ENCODE assay signal across 9 mouse cellular contexts in the genomic region with DNA sequence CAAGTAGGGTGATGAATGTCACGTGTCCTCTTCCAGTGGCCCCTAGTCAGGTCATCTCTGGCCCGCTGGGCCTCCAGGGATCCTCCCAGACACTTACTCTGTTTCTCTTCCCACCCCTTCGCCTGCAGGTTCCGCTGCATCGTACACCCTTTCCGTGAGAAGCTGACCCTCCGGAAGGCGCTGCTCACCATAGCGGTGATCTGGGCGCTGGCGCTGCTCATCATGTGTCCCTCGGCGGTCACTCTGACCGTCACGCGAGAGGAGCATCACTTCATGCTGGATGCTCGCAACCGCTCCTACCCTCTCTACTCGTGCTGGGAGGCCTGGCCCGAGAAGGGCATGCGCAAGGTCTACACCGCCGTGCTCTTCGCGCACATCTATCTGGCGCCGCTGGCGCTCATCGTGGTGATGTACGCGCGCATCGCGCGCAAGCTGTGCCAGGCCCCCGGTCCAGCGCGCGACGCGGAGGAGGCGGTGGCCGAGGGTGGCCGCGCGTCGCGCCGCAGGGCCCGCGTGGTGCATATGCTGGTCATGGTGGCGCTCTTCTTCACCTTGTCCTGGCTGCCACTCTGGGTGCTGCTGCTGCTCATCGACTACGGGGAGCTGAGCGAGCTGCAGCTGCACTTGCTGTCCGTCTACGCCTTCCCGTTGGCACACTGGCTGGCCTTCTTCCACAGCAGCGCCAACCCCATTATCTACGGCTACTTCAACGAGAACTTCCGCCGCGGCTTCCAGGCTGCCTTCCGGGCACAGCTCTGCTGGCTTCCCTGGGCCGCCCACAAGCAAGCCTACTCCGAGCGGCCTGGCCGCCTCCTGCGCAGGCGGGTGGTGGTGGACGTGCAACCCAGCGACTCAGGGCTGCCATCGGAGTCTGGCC. TPM values are rescaled to one million over a fixed set of nuclear protein-coding genes. Genes with fewer than 3 reads are reported as not detected.
DNase-seq lines count a peak whose midpoint lies in the region; ATAC-seq and TF ChIP-seq lines count a peak whose summit lies in the region.
"Had no signal": no experiment of that assay in that cellular context is flagged by ENCODE, and none has a peak within 500 bp of the region (broad histone marks: within the 10 kb centered on the region; RNA-seq: fewer than 3 reads in every experiment).

No protein-coding gene starts in this region.

- H3K4me2 ChIP-seq in embryonic facial prominence, embryonic 13.5 days, result peak overlapping the region; percentile 90
- H3K4me2 ChIP-seq in limb, embryonic 13.5 days (replicated peaks), result peak overlapping the region; percentile 95
- peak overlapping the region; percentile 80 for H3K4me2 ChIP-seq in midbrain, embryonic 12.5 days (replicated peaks)

- H3K4me1 ChIP-seq in embryonic facial prominence, embryonic 13.5 days, result peaks cover 14% of the 10 kb centered on the region
- H3K4me1 ChIP-seq in limb, embryonic 13.5 days, result peaks cover 15% of the 10 kb centered on the region
- peaks cover 12% of the 10 kb centered on the region for H3K4me1 ChIP-seq in midbrain, embryonic 12.5 days

- H3K9ac ChIP-seq in embryonic facial prominence, embryonic 13.5 days, result peak overlapping the region; percentile 65
- H3K9ac ChIP-seq in limb, embryonic 13.5 days, result peak overlapping the region; percentile 61
- peak overlapping the region; percentile 39 for H3K9ac ChIP-seq in midbrain, embryonic 12.5 days (replicated peaks)

- 0 out of 2 replicates have a peak, but pooled peaks have one; percentile 40 for ATAC-seq in embryonic facial prominence, embryonic 13.5 days (ENCODE audit: insufficient number of reproducible peaks, insufficient read depth, low FRiP score, low TSS enrichment, low read depth)
- no peak for ATAC-seq in limb, embryonic 13.5 days (ENCODE audit: low FRiP score, low read depth)
- peak; percentile 47; the same call in 1 of the 2 replicates for ATAC-seq in midbrain, embryonic 12.5 days (ENCODE audit: low FRiP score, low read depth)

- H3K27ac ChIP-seq in gastrocnemius, adult 2 months, result no peak overlapping the region
- no peak overlapping the region for H3K27ac ChIP-seq in embryonic facial prominence, embryonic 13.5 days
- no peak overlapping the region for H3K27ac ChIP-seq in limb, embryonic 13.5 days
- H3K27ac ChIP-seq in midbrain, embryonic 12.5 days (replicated peaks), result no peak overlapping the region

- TF ChIP-seq CTCF in gastrocnemius, adult 2 months (IDR thresholded peaks at IDR 0.05), result no peak

- peak; percentile 47 for DNase-seq in gastrocnemius, adult 2 months
- DNase-seq in gastrocnemius, postnatal 4 days (ENCODE audit: low spot score in 2 of 2), result no peak
- peak; percentile 38 for DNase-seq in ES-CJ7 (ENCODE audit: low read depth, low spot score)
- peak; percentile 16 for DNase-seq in heart, postnatal 4 days
- DNase-seq in T-cell, adult 2 months (ENCODE audit: low spot score), result no peak

- H3K9me3 ChIP-seq in embryonic facial prominence, embryonic 13.5 days, result no peaks in the 10 kb centered on the region
- no peaks in the 10 kb centered on the region for H3K9me3 ChIP-seq in limb, embryonic 13.5 days
- no peaks in the 10 kb centered on the region for H3K9me3 ChIP-seq in midbrain, embryonic 12.5 days

- H3K27me3 ChIP-seq in embryonic facial prominence, embryonic 13.5 days, result peaks cover 52% of the 10 kb centered on the region
- H3K27me3 ChIP-seq in limb, embryonic 13.5 days, result peaks cover 43% of the 10 kb centered on the region
- H3K27me3 ChIP-seq in midbrain, embryonic 12.5 days, result peaks cover 42% of the 10 kb centered on the region
- H3K27me3 ChIP-seq: CH12.LX had no signal

- peak overlapping the region; percentile 70 for H3K4me3 ChIP-seq in gastrocnemius, adult 2 months
- peak overlapping the region; percentile 47 for H3K4me3 ChIP-seq in embryonic facial prominence, embryonic 13.5 days
- peak overlapping the region; percentile 51 for H3K4me3 ChIP-seq in limb, embryonic 13.5 days
- H3K4me3 ChIP-seq in midbrain, embryonic 12.5 days, result peak overlapping the region; percentile 41

- H3K36me3 ChIP-seq in embryonic facial prominence, embryonic 13.5 days, result no peaks in the 10 kb centered on the region
- H3K36me3 ChIP-seq in limb, embryonic 13.5 days, result no peaks in the 10 kb centered on the region
- no peaks in the 10 kb centered on the region for H3K36me3 ChIP-seq in midbrain, embryonic 12.5 days

- intact Hi-C loops in gastrocnemius, adult 2 months (cut with DNase I), result no loop called here

- WGBS in embryonic facial prominence, embryonic 13.5 days, result 1% methylated on average over 74 of the region's 74 CpGs
- whole genome bisulfite sequencing in limb, embryonic 13.5 days, result 5% methylated on average over 74 of the region's 74 CpGs
- 5% methylated on average over 74 of the region's 74 CpGs for WGBS in midbrain, embryonic 12.5 days

RNA-seq across cellular contexts. Expression of gene Ppa1, which starts 22.7 kb away (rescaled TPM):
- 10 to 100 TPM; 48.9 to 61.4 TPM for total RNA-seq in gastrocnemius, adult 2 months (2021)
- 10 to 100 TPM; 37.8 to 40.4 TPM for total RNA-seq in gastrocnemius, postnatal 4 days (2021)
- 194 and 195 TPM in 2 replicates for polyA plus RNA-seq in embryonic facial prominence, embryonic 13.5 days (2015; fragmentation: Nextera tagmentation; extraction: Ambion mirVana)
- total RNA-seq in heart, postnatal 4 days (2021), result 10 to 100 TPM; 55.2 to 61.6 TPM
- polyA plus RNA-seq in limb, embryonic 13.5 days (2015; fragmentation: Nextera tagmentation; extraction: Ambion mirVana), result 208 and 209 TPM in 2 replicates
- 236 and 247 TPM in 2 replicates for polyA plus RNA-seq in midbrain, embryonic 12.5 days (2016; fragmentation: Nextera tagmentation; extraction: Ambion mirVana)

RNA-seq across cellular contexts. Expression of gene Npffr1, which starts 30.3 kb away (rescaled TPM):
- total RNA-seq in gastrocnemius, adult 2 months (2021), result under 1 TPM in 1 of 2 experiments, not detected in 1; 0.06 TPM
- total RNA-seq in gastrocnemius, postnatal 4 days (2021), result under 1 TPM in 1 of 2 experiments, not detected in 1; 0.07 TPM
- polyA plus RNA-seq in embryonic facial prominence, embryonic 13.5 days (2015; fragmentation: Nextera tagmentation; extraction: Ambion mirVana), result 0.12 TPM in 1 of 2 replicates, not detected in the other
- under 1 TPM in 1 of 2 experiments, not detected in 1; 0.07 TPM for total RNA-seq in heart, postnatal 4 days (2021)
- polyA plus RNA-seq in limb, embryonic 13.5 days (2015; fragmentation: Nextera tagmentation; extraction: Ambion mirVana), result 0.05 and 0.11 TPM in 2 replicates
- 0.17 and 0.18 TPM in 2 replicates for polyA plus RNA-seq in midbrain, embryonic 12.5 days (2016; fragmentation: Nextera tagmentation; extraction: Ambion mirVana)
- total RNA-seq: CH12.LX had no signal

RNA-seq across cellular contexts. Expression of gene Sar1a, which starts 54.5 kb away (rescaled TPM):
- total RNA-seq in gastrocnemius, adult 2 months (2021), result 100 to 1,000 TPM; 129 to 145 TPM
- 100 to 1,000 TPM; 179 to 184 TPM for total RNA-seq in gastrocnemius, postnatal 4 days (2021)
- polyA plus RNA-seq in embryonic facial prominence, embryonic 13.5 days (2015; fragmentation: Nextera tagmentation; extraction: Ambion mirVana), result 272 and 274 TPM in 2 replicates
- 100 to 1,000 TPM; 151 to 153 TPM for total RNA-seq in heart, postnatal 4 days (2021)
- 291 and 292 TPM in 2 replicates for polyA plus RNA-seq in limb, embryonic 13.5 days (2015; fragmentation: Nextera tagmentation; extraction: Ambion mirVana)
- 203 and 228 TPM in 2 replicates for polyA plus RNA-seq in midbrain, embryonic 12.5 days (2016; fragmentation: Nextera tagmentation; extraction: Ambion mirVana)

Comparison
In these comparisons a context has a peak if more than half of its experiments do, and no peak if none do; other contexts are left out.
1. DNase-seq: peak in gastrocnemius, adult 2 months (single experiment), ES-CJ7 (single experiment) and heart, postnatal 4 days (single experiment); none in gastrocnemius, postnatal 4 days (0 of 2) and T-cell, adult 2 months (single experiment).
2. Peak in every context shown above with its lines, with median percentiles within 50 percentile points of each other: H3K4me3 ChIP-seq, H3K4me2 ChIP-seq and H3K9ac ChIP-seq.